Mouse (Mus musculus): Measurements from ENCODE around the gene 1300017J02Rik.

- no peak for TF ChIP-seq CTCF (conservative IDR thresholded peaks at IDR 0.05; ENCODE audit: low read length)
- no peak for TF ChIP-seq NANOG (IDR thresholded peaks at IDR 0.05; ENCODE audit: borderline replicate concordance, low read length)
- no peak for TF ChIP-seq POU5F1 (IDR thresholded peaks at IDR 0.05; ENCODE audit: borderline replicate concordance, low read length)
Observed at GRCm38 (mm10) chr9:103301086-103301485, 3.8 kb downstream of the 1300017J02Rik start.
